Mouse (Mus musculus) lung, postnatal 4 days (tissue): Measurements from ENCODE around the gene Gm4922.

Source experiments
- DNase-seq, 2 experiments: peaks; one replicate each; pipeline ENCODE4 v3.0.0; 2021

Gm4922 gene

DNA sequence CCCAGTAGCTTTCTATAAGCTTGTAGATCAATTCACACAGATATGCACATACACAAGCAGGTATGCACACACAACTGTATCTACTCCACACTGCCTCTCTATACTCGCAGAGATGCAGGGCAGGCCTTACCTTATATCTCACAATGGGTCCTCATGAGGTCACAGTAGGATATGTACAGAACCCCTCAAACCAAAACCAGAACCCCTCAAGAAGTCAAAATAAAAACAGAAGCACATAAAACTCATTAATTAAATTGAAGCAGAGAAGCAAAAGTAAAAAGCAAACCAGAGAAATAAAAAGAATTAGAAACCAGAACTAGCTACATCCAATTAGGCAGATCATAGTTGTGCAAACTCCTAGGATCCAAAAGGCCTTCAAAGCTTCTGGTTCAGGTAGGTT, at the start of gene Gm4922:
TSS of gene Gm4922 (minus strand) at position 101 of the 400 bp plus-strand sequence.
- DNase-seq, result no peak

DNA sequence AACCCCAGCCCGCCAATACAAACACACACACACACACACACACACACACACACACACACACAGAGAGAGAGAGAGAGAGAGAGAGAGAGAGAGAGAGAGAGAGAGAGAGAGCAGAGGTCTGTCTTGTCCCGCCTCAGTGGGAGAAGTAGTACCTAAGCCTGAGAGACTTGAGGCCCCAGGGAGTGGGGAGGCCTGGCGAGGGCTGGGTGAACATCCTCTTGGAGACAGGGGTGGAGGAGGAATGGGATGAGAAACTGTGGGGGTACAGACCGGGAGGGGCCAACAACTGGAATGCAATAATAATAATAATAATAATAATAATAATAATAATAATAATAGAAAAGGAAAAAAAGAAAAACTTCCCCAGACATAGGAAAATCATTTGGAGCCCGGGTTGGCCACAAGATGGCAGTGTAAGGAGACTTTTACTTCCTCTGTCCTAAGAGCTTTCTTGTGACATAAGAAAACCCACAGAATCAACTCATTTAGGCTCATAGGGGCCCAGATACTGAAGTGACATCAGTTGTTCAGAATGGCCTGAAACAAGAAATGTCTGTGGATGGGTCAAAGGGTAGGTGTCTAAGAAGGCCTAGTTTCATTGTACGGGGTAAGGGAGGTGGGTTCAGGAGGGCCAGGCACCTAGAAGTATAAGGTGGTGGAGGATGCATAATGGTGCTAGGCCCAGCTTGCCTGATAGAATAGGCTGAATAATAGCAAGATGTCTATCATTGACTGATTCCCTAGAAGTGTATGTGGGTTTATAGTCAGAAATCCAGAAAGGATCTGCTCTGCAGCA, 49.3 kb upstream of the Gm4922 start:
- peak in 1 of 2 experiments; percentile 55 for DNase-seq

DNA sequence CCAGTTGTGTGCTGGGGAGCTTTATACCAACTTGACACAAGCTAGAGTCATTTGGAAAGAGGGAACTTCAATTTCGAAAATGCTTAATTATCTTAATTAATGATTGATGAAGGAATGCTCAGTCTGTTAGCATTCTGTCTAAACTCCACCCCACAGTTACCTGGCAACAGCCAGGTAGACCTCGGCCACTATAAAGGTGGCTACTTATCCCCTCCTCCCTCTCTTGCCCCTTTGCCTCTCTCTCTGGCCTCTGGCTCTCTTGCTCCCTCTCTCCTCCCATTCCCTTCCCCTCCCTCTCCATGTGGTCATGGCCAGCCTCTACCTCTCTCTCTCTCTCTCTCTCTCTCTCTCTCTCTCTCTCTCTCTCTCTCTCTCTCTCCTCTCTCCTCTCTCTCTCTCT, 47.8 kb upstream of the Gm4922 start:
- DNase-seq, result no peak

GRCm38 (mm10) chr10:18831823-18832222, 45.2 kb upstream of the Gm4922 start:
- DNase-seq, result peak in 1 of 2 experiments; percentile 26

GRCm38 (mm10) chr10:18830359-18830758, 43.8 kb upstream of the Gm4922 start:
- no peak for DNase-seq

DNA sequence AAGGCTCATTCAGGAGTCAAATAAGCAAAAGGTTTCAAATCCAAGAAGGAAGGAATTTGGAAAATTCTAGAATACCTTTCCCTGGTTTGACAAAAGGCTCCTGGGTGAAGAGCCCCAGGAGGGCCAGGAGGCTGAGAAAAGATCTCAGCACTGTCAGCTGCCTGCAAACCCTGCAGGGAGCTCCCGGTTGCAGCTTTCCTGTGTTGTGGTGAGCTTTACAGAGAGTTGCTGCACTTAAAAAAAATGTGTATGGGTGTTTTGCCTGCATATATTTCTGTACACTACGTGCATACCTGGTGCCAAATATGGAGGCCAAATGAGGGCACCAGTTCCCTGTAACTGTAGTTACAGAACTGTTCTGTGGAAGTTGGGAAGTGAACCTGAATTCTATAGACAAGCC, 41.3 kb upstream of the Gm4922 start:
- DNase-seq, result no peak

DNA sequence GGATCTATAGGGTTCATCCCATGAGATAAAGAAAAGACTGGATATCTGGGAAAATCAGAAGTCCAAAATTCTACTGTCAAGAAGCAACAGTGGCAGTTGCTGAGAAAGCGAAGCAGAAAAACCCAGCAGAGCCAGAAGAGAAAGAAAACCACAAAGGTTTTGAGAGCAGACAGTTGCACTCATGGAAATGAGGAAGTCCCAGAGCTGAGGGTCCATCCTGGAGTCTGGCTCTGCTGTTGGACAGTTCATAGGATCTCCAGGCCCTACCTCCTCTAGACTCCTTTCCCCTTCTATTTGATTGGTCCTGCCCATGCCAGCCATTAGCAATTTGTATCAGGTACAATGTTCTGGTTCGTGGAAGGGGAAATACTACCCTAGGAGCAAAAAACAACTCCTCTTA, 39.5 kb upstream of the Gm4922 start:
- DNase-seq, result no peak

DNA sequence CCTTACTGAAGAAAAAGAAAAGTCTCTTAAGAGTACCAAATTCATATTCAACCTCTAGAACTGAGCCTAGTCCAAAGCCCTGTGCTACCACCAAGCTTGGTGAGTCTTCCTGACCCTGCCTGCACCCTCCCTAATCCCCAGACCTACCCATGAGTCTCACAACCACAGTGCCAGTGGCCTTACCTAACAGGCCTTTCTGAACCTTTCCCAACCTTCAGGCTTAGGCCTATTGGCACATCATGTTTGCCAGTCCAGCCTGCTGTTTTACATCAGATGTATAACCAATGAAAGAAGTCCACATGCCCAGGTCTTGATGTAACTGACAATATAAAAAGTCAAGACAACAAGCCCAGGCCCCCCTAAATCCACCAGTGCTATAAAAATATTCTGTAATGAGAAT, 38.5 kb upstream of the Gm4922 start:
- no peak for DNase-seq

GRCm38 (mm10) chr10:18816560-18816959, 30.0 kb upstream of the Gm4922 start:
- DNase-seq, result peak; percentile 34 to 80

DNA sequence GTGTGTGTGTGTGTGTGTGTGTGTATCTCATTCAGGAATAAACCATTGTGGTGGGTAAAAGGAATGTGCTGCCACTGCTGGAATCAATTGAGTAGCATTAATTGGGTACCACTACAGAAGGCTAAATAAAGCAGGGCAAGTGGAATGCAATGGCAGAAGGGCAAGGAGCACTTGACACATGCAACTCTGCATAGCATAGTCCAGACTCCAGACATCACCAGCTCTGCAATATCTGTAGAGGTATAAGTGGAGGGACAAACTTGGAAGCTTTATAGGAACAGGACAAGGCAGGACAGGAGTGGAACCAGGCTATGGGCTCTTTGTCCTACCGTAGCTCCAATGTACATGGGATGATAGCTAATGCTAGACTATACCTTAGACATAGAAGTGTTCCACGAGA, 25.2 kb upstream of the Gm4922 start:
- no peak for DNase-seq

DNA sequence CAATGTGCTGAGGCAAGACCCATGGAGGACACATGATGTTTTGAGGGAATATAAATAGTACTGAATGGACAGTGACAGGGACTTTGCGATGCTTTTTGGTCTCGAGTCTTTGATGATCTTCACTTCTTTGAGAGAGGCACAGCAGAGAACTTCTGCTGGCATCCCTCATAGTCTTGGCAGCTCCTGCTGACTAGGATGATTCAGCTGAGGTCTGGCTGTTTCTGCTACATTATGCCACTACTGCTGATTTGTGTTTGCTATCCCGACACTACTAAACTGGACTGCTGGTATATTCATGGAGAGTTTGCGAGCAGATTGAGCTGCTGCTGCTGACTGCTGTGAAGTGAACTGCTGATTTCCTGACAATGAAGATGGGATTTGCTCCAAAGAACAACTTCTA, 3.5 kb upstream of the Gm4922 start:
- DNase-seq, result no peak

DNA sequence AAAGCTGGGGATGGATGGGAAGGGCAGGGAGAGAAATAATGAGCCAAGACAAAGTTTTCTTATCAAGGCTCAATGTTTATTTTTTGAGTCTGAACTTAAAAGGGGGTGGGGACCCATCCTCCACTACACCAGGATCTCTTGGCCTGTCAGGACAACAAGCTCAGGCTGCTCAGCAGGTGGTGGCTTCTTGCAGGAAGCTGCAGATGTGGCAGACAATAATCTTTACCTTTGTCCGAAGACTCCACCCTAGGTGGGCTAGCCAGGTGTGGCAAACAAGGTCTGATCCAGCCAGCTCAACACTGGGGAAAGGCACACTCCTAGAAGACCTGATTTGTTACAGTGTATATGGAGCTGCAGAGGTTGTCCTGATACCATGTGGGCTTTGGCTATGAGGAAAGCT, 2.0 kb upstream of the Gm4922 start:
- no peak for DNase-seq

- no peak for DNase-seq
Measured at GRCm38 (mm10) chr10:18777546-18777945, 9.0 kb downstream of the Gm4922 start.

- no peak for DNase-seq
Measured at GRCm38 (mm10) chr10:18772537-18773179, 13.9 kb downstream of the Gm4922 start.

GRCm38 (mm10) chr10:18769909-18770308, 16.7 kb downstream of the Gm4922 start:
- no peak for DNase-seq

- DNase-seq, result peak in 1 of 2 experiments; percentile 43
Measured at GRCm38 (mm10) chr10:18760241-18760640, 26.4 kb downstream of the Gm4922 start.

DNA sequence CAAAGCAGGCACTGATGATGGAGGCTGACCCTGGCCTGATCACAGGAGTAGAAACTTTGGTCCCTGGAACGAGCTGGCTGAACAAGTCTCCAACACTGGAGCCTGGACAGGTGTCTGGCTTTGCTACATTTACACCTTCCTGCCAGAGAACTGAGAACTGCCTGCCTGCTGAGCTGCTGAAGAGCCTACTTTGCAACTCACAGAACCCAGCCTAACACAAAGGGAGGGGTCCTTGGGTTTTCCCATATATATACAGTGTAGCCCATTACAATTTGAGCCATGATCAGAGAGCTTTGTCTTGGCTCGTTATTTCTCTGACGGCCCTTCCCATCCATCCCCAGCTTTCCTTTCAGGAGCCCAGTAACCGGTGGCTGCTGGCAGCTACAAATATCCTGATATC, 36.5 kb downstream of the Gm4922 start:
- DNase-seq, result no peak

- peak; percentile 63 to 68 for DNase-seq
Measured at GRCm38 (mm10) chr10:18743286-18744142, 43.1 kb downstream of the Gm4922 start, which contains the start of gene Arfgef3. Gene Arfgef3 (minus strand): TSS chr10:18743949.

DNA sequence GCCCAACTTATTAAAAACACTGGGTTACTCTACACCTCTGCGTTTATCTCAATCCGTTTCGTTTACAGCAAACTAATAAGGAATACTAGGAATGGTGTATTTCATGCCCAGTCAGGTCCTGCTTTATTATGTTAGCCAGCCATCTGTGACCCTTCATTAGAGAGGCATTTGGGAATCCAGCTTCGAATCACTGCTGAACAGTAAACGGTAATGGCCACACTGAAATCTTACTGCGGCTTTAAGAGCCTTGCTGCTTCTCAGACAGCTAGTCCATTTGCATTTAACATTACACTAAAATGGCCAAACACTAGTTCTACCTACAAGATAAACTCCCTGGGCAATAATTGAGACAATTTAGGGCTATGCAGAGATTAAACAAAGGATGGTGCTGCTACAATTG, 44.5 kb downstream of the Gm4922 start:
- no peak for DNase-seq

GRCm38 (mm10) chr10:18741024-18741423, 45.6 kb downstream of the Gm4922 start:
- DNase-seq, result peak; percentile 35 to 37
